Mouse (Mus musculus) retina, adult 2 months (tissue): ENCODE data around the gene Atp11b.

Source experiments
- DNase-seq: peaks from one replicate; pipeline ENCODE4 v3.0.0-alpha.2; 2012; ENCODE audit warnings: low read depth, low spot score

The Atp11b gene

DNA sequence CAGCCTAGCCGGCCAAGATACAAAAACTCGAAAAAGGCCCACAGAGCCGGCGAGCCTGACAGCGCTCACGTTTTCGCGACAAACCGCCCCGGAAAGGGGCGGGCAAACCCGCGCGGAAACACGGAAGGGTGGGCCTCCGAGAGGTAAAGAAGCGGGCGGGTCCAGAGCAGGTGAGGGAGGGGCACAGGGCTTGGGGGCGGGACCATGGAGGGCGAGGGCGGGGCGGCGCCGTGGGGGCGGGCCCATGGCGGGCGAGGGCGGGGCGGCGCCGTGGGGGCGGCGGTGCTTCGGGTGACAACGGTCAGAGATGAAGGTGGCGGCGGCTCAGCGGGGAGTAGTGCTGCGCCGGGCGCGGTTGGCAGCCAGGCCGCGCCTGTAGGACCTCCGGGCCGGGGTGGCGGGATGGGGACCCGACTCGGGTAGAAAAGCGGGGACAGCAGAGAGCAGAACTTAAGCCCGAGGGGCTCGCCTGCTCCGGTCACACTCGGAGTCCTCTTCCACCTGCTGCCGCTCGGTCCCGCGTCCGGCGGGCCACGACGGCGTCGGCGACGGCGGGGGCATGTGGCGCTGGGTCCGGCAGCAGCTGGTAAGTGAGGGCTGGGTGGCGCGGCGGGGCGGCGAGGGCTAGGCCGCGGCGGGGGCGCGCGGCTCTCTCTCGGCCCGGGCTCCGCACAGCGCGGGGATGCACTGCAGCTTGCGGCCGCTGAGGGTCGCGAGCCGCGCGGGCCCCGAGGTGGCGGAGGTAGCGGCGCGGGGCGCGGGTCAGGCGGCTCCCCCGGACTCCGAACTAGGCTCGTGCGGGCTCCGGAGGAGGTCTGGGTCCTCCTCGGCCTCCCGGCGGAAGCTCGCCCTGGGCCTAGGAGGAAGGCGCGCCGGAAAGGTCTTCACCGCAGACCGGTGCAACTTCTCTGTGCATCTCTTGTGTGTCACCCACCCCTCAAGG is at the start of gene Atp11b:
Gene Atp11b, plus strand, starts transcription at position 282 of the 943 bp plus-strand sequence.
- peak; percentile 78 for DNase-seq

DNA sequence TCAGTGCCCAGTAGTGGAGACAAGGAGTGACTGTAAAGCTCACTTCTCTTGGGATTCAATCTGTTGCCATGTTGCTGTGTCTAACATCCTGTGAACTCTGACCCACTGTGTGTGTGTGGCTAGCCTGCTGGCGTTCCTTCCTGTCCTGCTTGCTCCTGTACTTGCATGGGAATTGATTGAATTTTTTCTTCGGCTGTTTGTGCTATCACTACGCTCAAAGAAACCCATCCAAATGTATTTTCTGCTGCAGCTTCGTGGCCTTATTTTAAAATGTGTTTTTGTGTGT is 49.6 kb upstream of the Atp11b start:
- DNase-seq: no peak

DNA sequence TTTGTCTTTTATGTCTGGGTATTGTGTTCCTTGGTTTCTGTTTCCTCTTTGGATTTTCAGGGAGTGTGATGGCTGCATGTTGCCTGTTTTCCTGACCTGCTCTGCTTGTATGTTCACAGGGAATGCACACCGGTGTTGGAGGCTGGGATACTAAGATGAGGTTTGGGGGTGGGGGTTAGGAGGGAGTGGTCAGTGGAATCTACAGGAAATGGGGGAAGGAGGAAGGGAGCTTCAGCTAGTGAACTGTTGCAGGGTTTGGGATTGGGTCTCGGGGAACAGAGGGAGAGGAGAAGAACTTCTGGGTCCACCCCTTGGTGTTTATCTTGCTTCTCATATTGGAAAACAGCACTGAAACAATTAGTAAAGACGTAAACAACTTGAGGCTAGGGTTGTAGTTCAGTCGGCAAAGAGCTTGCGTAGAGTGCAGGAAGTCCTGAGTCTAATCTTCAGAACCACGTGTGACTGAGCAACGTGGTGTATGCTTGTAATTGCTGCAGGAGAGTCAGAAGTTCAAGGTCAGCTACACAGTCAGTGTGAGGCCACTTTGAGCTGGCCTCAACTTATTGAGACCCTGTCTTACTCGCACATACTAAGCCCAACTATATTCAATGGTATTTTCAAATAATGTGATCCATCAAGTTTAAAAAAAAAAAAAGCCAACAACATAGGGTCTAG is 34.2 kb upstream of the Atp11b start:
- no peak for DNase-seq

DNA sequence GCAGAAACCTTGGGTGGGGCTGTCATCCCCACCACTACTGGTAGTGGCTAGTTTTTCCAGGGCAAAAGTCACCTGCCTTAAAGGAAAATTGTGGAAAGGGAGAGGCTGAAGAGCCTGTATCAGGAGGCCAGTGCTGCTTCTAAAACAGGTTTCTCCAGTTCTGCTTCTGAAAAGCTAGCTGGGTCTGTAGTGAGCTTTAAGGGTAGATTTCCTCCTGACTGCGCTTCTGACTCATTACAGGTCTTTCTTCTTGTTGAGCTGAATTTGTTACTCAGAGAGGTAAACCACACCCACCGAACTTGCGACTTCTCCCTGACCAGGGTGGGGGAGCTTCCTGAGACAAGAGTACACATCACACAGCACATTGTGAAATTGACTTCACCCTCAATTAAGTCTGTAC is 33.1 kb upstream of the Atp11b start:
- DNase-seq: no peak

DNA sequence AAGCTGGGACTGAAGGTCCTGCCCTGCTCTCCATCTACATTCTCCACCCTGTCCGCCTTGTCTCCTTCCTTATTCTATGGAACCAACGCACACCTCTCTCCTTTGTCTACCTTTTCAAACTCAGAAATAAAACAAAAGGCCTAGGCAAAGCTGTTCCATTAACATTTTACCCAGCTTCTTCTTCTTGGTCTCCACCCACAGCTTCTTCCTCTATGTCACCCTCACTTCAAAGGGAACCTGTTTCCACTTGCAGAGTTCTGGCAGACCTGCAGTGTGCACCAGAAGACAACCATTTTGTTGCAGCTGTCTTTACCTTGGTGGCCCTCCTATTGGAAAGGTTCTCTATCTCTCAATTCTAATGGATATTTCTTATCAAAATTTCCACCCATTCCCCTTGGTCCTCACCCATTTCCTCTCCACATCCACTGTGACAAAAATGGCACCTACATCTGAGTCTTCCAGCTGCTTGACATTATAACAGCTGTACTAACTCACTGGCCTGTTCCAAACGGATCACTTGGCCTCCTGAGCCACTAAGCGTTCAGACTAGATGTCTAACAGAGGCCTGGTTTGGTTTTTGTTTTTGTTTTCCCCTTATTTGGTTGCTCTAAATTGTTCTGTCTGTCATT is 32.0 kb upstream of the Atp11b start:
- no peak for DNase-seq

DNA sequence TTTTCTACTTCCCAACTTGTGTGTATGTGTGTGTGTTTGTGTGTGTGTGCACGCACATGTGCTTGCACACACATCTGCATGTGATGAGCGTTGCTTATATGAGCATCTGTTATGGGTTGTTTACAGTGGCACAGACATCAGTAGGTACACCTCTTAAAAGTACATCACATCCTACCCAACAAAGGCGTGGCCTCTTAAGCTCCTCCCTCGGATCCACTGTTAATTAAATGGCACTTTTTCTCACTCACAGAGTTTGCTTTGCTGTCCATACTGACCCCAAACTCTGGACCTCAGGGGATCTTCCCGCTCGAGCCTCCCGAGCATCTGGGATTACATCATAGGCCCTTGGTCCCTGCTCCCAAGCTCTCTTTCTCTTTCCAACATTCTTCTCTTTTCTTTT is 31.1 kb upstream of the Atp11b start:
- DNase-seq: no peak

DNA sequence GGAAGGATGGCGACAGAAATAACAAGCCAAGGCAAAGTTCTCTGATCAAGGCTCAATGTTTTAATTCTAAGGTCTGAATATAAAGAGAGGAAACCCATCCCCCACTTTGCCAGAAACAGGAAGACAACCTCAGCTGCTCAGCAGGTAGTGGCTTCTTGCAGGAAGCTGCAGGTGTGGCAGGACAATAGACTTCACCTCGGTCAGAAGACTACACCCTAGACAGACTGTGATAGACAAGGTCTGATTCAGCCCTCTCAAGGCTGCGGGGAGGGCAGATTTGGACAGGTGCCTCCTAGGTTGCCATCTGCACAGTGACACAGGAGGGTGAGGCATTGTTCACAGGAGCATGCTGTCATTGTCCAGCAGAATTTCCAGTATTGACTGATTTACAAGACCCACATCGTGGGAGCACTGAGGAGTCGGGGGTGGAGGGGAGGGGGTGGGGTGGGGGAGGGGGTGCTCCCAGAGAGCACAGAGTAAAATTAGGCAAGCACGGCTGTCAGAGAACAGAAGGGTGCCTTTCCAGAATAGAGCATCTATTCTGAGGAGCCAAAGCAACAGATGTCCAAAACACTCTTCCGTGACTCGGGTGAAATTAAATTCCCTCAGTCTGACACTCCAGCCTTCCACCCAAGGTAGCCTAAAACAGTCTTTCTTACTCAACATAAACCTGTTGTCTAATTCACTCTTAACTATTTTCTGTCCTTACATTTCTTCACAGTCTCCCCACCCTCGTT is 30.2 kb upstream of the Atp11b start:
- DNase-seq: no peak

DNA sequence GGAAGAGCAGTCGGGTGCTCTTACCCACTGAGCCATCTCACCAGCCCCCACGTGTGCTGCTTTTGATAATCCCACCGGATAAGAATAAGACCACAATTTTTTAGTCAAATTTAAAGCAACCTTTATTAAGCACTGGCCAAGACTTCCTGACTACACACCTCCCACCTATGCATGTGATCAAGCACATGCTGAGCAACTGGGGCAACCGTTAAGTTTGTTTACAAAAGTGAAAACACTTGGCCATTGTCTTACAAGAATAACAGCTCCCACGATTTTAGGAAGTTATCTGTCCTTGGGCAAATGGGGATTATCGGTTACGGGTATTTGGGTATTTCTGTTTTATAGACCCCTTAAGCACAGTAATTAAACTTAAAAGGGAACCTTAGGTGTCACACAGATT is 28.8 kb upstream of the Atp11b start:
- no peak for DNase-seq

DNA sequence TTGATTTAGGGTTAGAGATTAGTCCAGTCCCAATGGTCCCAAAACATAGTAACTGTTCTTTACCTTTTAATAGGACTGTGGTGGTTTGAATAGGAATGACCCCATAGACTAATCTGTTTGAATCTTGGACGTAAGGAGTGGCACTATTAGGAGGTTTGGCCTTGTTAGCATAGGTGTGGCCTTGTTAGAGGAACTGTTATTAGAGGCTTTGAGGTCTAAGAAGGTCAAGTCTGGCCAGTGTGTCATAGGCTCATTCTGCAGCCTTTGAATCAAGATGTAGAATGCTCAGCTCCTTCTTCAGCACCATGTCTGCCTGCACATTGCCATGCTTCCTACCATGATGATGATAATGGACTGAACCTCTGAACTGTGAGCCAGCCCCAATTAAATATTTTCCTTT is 27.0 kb upstream of the Atp11b start:
- no peak for DNase-seq

DNA sequence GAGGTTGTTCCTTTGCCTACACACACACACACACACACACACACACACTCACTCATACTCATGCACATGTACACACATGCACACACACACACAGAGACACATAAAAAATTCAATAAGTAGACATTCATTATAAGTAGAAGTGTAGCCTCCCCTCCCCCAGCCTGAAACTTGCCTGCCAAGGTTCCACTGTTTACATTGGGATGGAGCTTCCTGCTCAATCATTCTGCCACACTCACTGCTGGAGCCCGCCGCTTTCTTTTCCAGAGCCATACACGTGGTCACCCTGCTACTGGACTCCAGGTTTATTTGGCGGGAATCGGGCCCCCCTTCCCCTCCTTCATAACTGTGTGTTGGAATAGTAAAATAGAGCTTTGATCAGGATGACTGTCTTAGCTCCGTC is 24.4 kb upstream of the Atp11b start:
- DNase-seq: no peak

DNA sequence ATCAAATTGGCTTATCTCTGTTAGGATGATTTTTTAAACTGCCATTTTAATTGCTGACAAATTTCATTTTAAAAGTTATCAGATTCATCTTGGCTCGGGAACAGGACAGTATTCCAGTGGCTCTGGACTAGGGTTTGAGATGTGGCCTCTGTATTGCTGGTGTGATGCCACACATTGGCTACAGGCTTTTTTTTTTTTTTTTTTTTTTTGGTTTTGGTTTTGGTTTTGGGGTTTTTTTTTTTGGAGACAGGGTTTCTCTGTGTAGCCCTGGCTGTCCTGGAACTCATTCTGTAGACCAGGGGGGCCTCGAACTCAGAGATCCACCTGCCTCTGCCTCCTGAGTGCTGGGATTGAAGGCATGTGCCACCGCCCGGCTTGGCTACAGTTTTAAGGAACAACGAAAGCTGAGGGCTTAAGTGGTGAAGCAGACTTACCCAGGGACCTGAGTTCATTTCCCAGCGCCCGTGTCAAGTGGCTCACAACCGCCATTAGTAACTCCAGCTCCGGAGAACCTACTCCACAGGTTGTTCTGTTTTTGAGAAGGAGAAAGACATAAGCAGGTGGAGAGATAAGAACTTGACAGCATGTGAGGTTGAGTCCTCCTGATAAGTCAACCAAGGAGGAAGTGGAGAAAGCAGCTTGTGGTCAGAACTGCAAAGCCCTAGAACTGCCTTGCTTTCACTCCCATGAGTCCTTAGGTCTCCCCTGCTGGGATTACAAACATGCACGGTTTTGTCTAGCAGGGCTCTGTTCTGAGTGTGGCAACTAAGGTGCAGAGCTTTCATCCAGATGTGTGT is 21.7 kb upstream of the Atp11b start:
- no peak for DNase-seq

DNA sequence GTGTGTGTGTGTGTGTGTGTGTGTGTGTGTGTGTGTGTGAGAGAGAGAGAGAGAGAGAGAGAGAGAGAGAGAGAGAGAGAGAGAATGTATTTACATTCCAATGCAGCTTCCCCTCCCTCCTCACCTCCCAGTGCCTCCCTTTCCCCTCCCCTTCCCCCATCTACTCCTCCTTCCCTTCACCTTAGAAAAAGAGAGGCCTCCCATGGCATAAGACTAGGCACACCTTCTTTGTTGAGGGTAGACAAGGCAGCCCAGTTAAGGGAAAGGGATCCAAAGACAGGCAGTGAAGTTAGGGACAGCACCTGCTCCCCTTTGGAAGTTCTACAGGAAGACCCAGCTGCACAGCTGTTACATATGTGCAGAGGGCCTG is 21.1 kb upstream of the Atp11b start:
- DNase-seq: no peak

DNA sequence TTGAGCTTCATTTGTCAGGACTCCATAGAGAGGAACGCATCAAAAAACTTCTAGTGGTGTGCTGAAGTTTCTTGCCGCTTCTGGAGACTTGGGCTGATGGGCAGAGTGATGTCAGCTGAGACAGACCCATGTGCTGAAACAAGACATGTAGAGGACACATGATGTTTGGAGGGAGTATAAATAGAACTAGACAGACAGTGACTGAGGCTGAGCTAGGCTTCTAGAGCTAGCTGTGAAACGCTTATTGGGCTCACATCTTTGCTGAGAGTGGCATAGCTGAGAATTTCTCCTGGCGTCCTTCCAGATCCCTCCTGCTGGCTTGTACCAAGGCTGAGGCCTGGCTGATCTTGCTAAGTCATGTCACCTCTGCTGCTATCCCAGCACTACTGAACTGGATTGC is 19.4 kb upstream of the Atp11b start:
- DNase-seq: no peak

DNA sequence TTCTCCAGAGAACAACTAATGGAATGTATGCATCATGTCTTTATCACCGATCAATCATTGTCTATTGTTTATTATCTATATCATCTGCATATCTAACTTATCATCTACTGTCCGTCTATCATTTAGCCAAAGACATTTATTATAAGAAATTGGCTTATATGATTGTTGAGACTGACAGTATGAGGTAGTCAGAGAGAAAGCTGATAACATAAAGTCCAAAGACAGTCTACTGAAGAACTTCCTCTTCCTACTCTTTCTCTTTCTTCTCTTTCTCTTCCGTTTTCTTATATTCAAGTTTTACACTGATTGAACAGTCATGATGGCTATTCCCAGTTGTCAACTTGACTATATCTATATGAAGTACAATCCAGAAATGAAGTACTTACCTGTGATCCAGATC is 15.8 kb upstream of the Atp11b start:
- DNase-seq: no peak

DNA sequence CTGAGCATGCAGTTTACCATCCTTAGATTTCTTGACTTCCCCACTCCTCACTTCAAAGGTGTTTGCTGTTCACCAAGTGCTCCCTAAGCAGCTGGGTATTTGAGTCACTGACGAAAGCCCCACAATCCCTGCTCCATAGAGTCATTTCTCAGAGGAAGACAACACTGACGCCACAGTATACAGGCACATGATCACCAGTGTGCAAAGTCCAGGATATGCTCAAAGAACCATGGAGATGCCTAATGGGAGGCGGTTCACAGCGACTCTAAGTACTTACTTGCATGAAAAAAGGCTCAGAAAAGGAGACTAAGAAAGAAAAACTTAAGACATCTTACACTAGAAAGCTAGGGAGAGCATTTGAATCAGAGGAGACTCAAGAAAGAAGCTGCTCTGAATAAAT is 8.9 kb upstream of the Atp11b start:
- no peak for DNase-seq

DNA sequence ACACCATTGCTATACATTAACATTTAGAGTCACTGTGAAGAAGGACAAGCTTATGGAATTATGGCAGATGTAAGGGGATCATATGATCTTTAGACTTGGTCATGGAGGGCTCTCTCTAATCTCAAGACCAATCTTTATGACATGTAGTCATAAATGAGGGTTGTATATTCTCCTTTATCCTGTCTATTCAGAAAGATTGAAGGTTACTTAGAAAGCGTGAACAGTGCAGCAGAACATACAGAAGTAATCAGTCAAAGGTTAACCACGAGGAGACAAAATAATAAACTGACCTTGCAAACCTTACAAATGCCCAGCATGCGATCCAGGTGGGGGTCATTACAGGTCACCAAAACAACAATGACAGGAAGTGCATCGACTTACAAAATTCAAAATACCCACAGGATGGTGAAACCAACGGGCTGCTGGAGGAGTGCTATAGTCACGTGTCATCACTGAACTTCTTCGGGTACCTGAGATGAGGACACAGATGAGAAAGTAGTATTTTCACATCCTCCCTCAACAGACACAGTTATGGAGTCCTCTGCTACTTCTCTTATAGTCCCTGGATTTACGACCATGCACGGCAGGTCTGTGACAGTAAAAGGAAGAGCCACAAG is 7.0 kb upstream of the Atp11b start:
- DNase-seq: no peak

DNA sequence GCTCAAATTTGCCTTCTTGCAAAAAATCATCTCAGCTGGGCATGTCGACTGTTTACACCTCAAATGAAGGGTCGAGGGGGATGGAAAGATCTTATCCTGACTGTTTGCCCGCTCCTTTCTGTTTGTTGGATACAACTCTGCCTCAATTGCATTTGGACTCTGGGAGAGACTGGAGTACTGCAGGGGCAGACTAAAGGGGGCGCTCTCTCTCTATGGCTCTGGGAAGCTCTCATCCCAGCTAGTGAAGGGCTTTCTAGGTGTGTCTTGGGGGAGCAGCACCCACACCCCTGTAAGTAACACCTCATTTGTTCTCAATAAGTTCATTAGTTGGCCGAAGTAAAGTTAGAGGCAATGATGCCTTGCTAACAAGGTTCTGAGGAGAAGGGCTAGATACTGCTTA is 3.6 kb upstream of the Atp11b start:
- no peak for DNase-seq

DNA sequence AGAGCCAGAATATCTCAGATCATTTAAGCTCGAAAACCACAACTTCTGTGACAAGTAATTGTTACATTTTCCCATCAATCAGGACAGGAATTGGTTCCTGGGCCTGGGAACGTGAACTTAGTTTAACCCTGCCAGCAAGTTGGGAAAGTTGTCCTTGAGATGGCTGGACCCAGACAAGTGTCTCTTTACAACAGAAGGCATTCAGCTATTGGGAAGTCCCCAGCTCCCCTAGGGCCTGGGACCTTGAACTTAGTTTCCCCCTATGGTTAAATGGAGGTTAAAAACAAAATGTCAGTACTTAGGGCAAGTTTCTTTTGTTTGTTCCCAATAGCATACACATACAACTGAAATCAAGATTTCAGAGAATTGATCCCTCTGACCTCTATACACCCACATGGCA is 2.2 kb upstream of the Atp11b start:
- no peak for DNase-seq

DNA sequence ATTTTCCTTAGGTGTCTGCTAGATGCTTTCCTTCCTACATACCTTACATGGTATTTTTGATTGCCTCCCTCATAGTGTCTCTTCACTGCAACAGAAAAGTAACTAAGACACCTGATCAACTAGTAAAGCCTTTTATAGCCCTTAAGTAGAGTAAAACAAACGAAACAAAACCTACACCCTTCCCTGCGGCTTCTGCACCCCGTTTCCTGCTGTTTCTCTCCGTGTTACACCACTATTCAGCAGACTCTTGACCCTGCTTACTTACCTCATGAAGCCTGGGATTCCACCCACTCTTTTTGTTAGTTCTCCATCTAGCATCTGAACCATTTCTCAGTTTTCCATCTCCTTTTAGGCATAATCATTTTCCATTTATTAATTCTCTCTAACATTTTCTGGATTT is 8.8 kb downstream of the Atp11b start:
- no peak for DNase-seq

DNA sequence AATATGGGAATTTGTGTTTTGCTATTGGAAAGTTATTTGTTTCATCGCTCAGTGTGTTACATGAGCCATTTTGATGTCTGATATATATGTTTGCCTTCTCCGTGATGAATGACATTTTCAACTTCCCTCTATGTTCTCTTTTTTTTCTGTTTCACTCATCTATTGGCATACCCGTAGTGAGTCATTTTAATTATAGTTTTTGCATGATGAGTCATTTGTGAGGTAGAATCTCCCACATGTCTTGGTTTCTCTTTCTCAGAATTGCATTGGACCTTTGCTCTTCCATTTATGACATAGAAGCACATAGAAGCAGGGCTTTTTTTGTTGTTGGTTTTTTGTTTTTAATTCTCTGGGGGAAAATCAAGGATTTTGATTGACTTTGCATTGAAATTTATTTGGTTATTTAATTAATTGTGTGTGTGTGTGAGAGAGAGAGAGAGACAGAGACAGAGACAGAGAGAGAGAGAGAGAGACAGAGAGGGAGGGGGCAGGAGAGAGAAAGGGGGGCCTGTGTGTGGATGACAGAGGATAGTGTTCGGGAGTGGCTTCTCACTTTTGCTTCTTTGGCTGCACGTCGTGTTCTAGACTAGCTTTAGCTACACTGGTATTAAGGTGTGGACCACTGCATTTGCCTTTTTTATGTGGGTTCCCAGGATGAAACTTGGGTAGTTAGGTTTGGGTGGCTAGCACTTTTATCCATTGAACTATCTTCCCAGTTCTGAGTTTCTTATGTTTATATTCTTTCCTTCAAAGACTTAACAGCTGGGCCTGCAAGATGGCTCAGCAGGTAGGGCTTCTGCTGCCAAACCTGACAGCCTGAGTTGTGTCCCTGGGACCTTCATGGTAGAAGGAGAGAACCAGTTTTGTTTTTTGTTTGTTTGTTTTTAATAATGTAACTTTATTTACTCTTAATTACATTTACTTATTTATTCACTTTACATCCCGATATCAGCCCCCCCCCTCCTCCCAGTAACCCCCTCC is 11.0 kb downstream of the Atp11b start:
- DNase-seq: no peak
